Mouse (Mus musculus): Measurements from ENCODE around the gene Golm1. TPM values are rescaled to one million over a fixed set of nuclear protein-coding genes. Genes with fewer than 3 reads are reported as not detected.
"Not testable (repeated sequence)": the region's sequence is repeated elsewhere in the genome, so short reads cannot be mapped to it uniquely, and the experiment has no call there.

Gene Golm1
- 36.3 and 38.0 TPM in 2 replicates for polyA plus RNA-seq (2015; fragmentation: Nextera tagmentation; extraction: Ambion mirVana)

DNA sequence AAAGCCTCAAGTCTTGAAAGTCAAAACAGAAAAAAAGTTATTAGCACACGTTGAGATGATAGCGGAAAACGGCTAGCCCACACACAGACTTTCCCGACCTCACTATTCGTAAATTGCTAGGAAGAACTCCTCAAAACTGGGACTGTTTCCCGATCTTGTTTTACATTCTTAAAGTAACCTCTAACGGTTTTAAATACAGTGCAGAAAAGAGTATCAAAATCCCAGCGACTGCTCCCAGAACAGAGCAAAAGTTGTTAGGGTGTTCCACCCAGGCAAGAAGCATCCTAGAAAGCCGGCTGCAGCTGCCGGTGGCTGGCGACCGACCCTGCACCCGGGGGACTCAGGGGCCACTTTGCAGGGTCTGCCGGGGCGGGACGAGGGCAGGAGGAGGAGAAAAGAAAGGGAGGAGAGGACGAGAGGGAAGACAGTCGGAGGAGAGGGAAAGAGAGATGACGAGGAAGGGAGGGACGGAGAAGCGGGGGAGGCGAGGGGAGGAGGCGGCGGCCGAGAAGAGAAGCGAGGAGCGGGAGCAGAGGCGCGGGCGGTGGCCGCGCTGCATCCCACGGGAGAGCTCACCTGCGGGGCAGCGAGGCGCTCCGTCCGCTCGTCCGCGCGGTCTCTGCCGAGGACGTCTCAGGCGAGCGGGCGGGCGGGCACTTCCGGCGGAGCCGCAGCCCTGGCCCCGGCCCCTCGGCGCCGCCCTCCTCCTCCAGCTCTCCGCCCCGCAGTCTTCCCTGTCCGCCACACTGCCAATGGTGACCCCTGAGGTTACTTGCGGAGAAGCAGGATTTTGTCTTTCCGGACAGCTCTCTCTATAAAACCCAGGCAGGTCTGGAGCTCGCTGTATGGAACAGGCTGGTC is at the start of gene Golm1:
Golm1 (minus strand) TSS at position 661 of the 861 bp plus-strand sequence.
- WGBS, result under 1% methylated on average over 59 of the region's 61 CpGs
- peak within 1 kb of the TSS; percentile 72 for H3K9ac ChIP-seq
- H3K27ac ChIP-seq, result peak within 1 kb of the TSS; percentile 70
- peak within 1 kb of the TSS; percentile 83 for H3K4me3 ChIP-seq
- no peaks in the 10 kb centered on the region for H3K27me3 ChIP-seq
- ATAC-seq (ENCODE audit: borderline replicate concordance, extremely low read depth, low FRiP score, low TSS enrichment), result peak; percentile 90
- H3K9me3 ChIP-seq, result no peaks in the 10 kb centered on the region
- peak within 1 kb of the TSS; percentile 80 for H3K4me2 ChIP-seq
- H3K4me1 ChIP-seq, result peaks cover 8% of the 10 kb centered on the region
- H3K36me3 ChIP-seq, result no peaks in the 10 kb centered on the region

DNA sequence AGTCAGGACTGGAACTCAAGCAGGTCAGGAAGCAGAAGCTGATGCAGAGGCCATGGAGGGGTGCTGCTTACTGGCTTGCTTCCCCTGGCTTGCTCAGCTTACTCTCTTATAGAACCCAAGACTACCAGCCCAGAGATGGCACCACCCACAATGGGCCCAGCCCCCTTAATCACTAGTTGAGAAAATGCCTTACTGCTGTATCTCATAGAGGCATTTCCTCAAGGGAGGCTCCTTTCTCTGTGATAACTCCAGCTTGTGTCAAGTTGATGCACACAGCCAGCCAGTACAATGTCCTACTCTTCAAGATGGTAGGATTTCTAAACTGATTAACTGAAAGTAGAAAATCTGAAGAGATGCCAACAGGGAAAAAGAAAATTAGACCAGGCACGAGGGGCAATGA is 46.5 kb upstream of the Golm1 start:
- not testable (repeated sequence) for H3K9me3 ChIP-seq; H3K4me3 ChIP-seq; H3K27ac ChIP-seq; H3K9ac ChIP-seq; H3K4me1 ChIP-seq; H3K27me3 ChIP-seq; H3K36me3 ChIP-seq; ATAC-seq (ENCODE audit: borderline replicate concordance, extremely low read depth, low FRiP score, low TSS enrichment); H3K4me2 ChIP-seq
- 81% methylated on average over 1 of the region's 1 CpGs for WGBS

DNA sequence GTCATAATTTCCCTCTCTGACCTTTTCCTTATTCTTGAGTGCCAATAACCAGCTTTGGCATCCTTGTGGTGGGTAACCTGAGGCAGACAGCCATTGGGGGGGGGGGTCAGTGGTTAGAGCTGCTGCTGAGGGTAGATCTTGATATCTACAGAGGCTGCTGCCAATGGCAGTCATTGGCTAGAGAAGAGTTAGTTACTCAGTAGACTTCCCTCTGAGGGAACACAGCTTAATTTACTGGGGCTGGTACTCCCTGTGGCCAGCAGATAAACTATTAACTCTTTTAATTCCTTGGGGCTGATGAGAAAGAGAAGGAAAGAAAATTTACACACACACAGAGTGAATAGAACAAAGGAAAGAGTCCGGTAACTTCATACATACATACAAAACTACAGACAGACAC is 43.9 kb upstream of the Golm1 start:
- no peak overlapping the region for H3K4me2 ChIP-seq
- H3K4me1 ChIP-seq, result no peaks in the 10 kb centered on the region; the same call in 1 of the 2 replicates
- WGBS, result 90% methylated on average over 1 of the region's 1 CpGs
- H3K27ac ChIP-seq, result no peak overlapping the region
- no peaks in the 10 kb centered on the region for H3K27me3 ChIP-seq
- no peak for ATAC-seq (ENCODE audit: borderline replicate concordance, extremely low read depth, low FRiP score, low TSS enrichment)
- H3K36me3 ChIP-seq, result no peaks in the 10 kb centered on the region
- no peaks in the 10 kb centered on the region for H3K9me3 ChIP-seq
- no peak overlapping the region for H3K4me3 ChIP-seq
- no peak overlapping the region for H3K9ac ChIP-seq

DNA sequence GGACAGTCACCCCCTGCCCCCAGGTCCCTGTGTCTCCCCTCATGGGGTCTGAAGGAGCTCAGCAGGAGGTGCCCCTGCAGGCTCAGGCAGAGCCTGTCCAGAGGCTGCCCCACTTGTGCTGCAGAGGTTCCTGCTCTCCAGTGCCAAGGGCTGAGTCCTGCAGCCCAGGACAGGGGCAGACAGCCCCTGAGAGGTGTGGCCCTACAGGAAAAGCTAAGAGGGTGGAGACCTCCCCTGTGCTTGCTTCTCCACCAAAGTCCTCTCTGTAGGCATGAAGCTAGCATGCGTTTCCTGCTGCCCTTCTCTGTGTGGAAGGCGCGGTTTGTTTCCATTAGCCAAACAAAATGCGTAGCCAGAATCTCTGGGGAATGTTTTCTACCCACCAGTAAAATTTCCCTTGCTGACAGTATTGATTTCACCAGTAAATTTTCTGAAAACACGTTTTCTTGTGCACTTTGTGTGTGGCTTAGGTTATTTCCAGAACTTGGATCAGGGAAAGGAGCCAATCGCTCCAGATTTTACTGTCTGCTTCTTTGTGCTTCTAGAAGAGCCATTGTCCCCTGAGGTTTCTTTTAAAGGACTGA is 43.3 kb upstream of the Golm1 start:
- H3K27ac ChIP-seq; ATAC-seq (ENCODE audit: borderline replicate concordance, extremely low read depth, low FRiP score, low TSS enrichment); H3K4me1 ChIP-seq; H3K9ac ChIP-seq; H3K9me3 ChIP-seq; H3K4me2 ChIP-seq; H3K36me3 ChIP-seq; H3K4me3 ChIP-seq; H3K27me3 ChIP-seq: not testable (repeated sequence)
- 25% methylated on average over 6 of the region's 6 CpGs for WGBS

DNA sequence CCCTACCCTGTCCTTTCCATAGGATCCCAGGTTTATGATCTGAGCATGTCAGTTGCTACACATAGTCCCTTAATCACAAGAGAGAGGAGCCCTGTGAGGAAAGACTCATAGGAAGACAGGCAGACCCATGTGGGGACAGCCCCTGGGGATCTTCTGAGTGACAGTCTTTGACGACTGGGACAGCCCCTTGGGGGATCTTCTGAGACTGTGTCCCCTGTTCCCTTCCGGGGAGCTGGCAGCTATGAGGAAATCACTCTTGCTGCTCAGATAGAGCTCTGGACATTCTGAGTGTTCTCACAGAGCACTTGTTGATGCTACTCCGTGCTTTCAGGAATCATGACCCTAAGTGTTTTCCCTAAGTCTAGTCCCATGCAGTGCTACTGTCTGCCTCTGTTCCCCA is 38.1 kb upstream of the Golm1 start:
- WGBS, result 38% methylated on average over 3 of the region's 3 CpGs
- no peak overlapping the region for H3K4me3 ChIP-seq
- no peak overlapping the region for H3K27ac ChIP-seq
- no peak overlapping the region for H3K4me2 ChIP-seq
- H3K9ac ChIP-seq, result no peak overlapping the region
- H3K36me3 ChIP-seq, result no peaks in the 10 kb centered on the region
- H3K9me3 ChIP-seq, result no peaks in the 10 kb centered on the region
- H3K4me1 ChIP-seq, result no peaks in the 10 kb centered on the region
- ATAC-seq (ENCODE audit: borderline replicate concordance, extremely low read depth, low FRiP score, low TSS enrichment), result no peak
- H3K27me3 ChIP-seq, result no peaks in the 10 kb centered on the region

DNA sequence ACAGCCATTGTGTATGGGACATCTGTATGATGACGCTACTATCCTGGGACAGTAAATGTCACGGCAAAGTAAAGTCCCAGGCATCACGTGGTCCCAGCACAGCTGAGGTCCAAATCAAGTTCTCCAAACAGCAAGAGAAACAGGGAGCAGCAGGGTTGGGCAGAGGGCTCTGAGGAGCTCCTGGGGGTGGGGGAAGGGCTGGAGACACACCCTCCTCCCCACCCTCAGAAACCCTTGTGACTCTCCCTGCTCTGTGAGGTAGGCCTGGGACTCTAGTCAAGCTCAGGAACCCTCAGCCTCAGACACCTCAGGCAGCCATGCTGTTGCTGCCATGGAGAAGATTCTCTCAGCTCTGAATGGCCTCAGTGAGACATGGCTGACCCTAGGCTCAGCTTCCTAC is 36.4 kb upstream of the Golm1 start, which contains the start of gene Spata31d1b:
Spata31d1b (plus strand) TSS at position 301 of the 400 bp plus-strand sequence.
- not testable (repeated sequence) for H3K4me2 ChIP-seq; H3K9me3 ChIP-seq; H3K27me3 ChIP-seq; H3K4me1 ChIP-seq; H3K36me3 ChIP-seq; H3K27ac ChIP-seq; H3K9ac ChIP-seq; ATAC-seq (ENCODE audit: borderline replicate concordance, extremely low read depth, low FRiP score, low TSS enrichment); H3K4me3 ChIP-seq
- 64% methylated on average over 3 of the region's 3 CpGs for WGBS

DNA sequence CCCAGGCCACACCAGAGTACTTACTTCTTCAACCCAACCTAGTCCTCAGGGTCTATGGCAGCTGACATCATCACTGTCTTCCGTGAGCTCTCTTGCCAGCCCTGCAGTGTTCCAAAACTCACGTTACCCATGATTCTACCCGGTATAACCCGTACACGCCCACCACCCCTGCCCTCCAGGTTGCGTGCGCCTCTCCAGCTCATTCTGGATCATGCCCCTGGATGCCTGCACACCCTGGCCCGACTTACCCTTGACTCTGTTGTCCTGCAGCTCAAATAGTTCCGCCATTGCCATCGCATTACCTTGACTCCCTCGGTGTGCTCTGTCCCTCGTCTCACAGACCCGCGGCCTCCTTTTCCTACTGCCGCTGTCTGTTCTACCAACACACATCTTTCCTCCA is 34.6 kb upstream of the Golm1 start, which contains the start of gene Spata31d1a:
Spata31d1a (minus strand) TSS at position 101 of the 400 bp plus-strand sequence.
- H3K9ac ChIP-seq, result no peak within 1 kb of the TSS
- no peak within 1 kb of the TSS for H3K4me2 ChIP-seq
- no peaks in the 10 kb centered on the region for H3K4me1 ChIP-seq
- WGBS, result 86% methylated on average over 15 of the region's 15 CpGs
- H3K27me3 ChIP-seq, result no peaks in the 10 kb centered on the region
- H3K4me3 ChIP-seq, result no peak within 1 kb of the TSS
- H3K27ac ChIP-seq, result no peak within 1 kb of the TSS
- ATAC-seq (ENCODE audit: borderline replicate concordance, extremely low read depth, low FRiP score, low TSS enrichment), result no peak
- no peaks in the 10 kb centered on the region for H3K36me3 ChIP-seq
- no peaks in the 10 kb centered on the region for H3K9me3 ChIP-seq

DNA sequence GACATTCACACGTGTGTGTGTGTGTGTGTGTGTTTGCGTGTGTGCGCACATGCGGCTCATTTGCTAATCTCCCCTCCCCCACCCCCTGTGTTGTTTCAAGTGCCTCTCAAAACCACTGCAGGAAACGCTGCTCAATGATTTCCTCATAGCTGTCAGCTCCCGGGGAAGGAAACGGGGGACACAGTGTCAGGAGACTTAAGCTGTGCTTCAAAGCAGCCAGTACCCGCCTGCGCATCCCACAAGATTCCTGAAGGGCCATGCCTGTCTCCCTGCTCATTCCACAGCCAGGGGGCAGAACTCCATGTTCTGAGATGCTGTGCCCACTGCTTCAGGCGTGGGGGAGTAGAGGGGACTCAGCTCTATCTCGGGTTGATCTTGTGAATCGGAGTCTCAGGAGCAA is 29.0 kb upstream of the Golm1 start:
- no peak overlapping the region for H3K27ac ChIP-seq

DNA sequence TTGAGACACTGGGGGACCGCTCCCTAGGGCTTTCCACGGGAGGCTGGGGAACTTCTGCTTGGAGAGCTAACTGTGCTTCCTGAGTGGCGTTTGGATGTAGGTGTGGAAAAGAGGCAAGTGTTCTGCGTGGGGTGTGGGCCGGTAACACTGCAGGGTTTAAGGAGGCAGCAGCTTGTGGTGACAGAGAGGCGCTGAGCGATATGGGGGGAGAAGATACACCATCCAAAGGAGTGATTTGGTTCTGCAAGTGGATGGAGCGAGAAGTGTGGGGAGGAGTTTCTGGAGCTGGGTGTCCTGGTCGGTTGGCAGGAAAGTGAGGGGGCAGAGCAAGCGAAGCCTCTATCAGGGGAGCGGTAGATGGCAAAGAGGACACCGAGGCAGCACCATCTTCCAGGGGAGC is 27.9 kb upstream of the Golm1 start:
- no peak overlapping the region for H3K4me2 ChIP-seq
- ATAC-seq (ENCODE audit: borderline replicate concordance, extremely low read depth, low FRiP score, low TSS enrichment), result no peak
- 78% methylated on average over 12 of the region's 12 CpGs for WGBS

More for the DNA sequence above, 29.0 kb upstream of the Golm1 start:
- Histone ChIP-seq H3K9ac (no peak overlapping the region), H3K27me3 (no peaks in the 10 kb centered on the region), H3K36me3 (no peaks in the 10 kb centered on the region), H3K9me3 (no peaks in the 10 kb centered on the region), H3K4me3 (no peak overlapping the region), H3K4me2 (peak overlapping the region; percentile 10; the same call in 1 of the 2 replicates), H3K4me1 (peaks cover 8% of the 10 kb centered on the region; the same call in 1 of the 2 replicates)
- no peak for ATAC-seq (ENCODE audit: borderline replicate concordance, extremely low read depth, low FRiP score, low TSS enrichment)
- 28% methylated on average over 12 of the region's 12 CpGs for WGBS

DNA sequence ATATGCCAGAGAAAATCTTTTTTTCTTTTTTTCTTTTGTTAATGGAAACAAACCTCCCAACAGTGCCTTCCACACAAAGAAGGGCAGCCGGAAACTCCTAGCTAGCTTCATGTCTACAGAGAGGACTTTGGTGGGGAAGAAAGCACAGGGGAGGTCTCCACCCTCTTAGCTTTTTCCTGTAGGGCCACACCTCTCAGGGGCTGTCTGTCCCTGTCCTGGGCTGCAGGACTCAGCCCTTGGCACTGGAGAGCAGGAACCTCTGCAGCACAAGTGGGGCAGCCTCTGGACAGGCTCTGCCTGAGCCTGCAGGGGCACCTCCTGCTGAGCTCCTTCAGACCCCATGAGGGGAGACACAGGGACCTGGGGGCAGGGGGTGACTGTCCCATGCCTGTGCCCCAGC is 24.5 kb upstream of the Golm1 start:
- H3K4me2 ChIP-seq; H3K27me3 ChIP-seq; H3K9me3 ChIP-seq; H3K27ac ChIP-seq; ATAC-seq (ENCODE audit: borderline replicate concordance, extremely low read depth, low FRiP score, low TSS enrichment); H3K4me3 ChIP-seq; H3K36me3 ChIP-seq; H3K9ac ChIP-seq; H3K4me1 ChIP-seq: not testable (repeated sequence)
- 40% methylated on average over 1 of the region's 1 CpGs for WGBS

More for the DNA sequence above, 27.9 kb upstream of the Golm1 start:
- no peak overlapping the region for H3K27ac ChIP-seq
- H3K9ac ChIP-seq, result no peak overlapping the region
- H3K36me3 ChIP-seq, result no peaks in the 10 kb centered on the region
- H3K27me3 ChIP-seq, result no peaks in the 10 kb centered on the region
- no peak overlapping the region for H3K4me3 ChIP-seq
- H3K9me3 ChIP-seq, result no peaks in the 10 kb centered on the region
- peaks cover 8% of the 10 kb centered on the region; the same call in 1 of the 2 replicates for H3K4me1 ChIP-seq

DNA sequence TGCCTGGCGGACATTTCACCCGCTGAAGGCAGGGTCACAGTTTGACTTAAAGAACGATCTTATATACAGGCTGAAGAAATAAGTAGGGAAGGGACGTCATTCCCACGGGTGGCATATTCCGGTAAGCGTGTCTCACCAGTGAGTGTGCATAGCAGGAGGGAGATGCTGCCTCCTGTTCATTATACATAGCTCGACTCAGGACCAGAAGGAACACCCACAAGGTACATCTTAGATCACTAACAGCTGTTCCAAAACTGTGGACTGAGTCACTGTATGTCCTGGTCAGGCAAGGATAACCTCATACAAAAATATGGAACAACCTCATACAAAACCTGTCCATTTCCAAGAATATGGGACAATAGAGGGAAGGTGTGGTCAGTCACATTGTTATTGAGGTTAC is 23.5 kb upstream of the Golm1 start:
- Histone ChIP-seq H3K9me3 (no peaks in the 10 kb centered on the region), H3K36me3 (no peaks in the 10 kb centered on the region), H3K4me2 (no peak overlapping the region), H3K4me3 (no peak overlapping the region), H3K27me3 (no peaks in the 10 kb centered on the region), H3K9ac (no peak overlapping the region), H3K27ac (no peak overlapping the region), H3K4me1 (peaks cover under 1% of the 10 kb centered on the region; the same call in 1 of the 2 replicates)
- WGBS, result 91% methylated on average over 8 of the region's 8 CpGs
- ATAC-seq (ENCODE audit: borderline replicate concordance, extremely low read depth, low FRiP score, low TSS enrichment), result no peak

DNA sequence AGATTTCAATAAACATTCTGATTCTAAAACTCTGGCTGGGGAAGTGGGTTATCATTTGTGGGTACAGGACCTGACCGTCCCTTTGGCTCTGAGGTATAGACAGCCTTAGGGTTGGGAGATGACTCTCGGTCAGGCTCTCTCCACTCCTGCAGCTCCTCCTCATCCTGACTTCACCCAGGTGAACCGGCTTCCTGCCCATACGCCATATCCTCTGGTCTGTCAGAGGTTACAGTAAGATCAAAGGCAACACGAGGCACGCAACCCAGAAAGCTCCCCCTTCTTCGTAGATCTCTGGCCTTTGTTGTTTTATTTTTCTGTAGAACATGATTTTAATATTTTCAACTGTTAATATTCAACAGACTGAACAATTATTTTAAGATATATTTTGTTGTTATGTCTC is 20.2 kb upstream of the Golm1 start:
- no peaks in the 10 kb centered on the region for H3K9me3 ChIP-seq
- no peaks in the 10 kb centered on the region for H3K36me3 ChIP-seq
- no peak overlapping the region for H3K9ac ChIP-seq
- no peak overlapping the region for H3K27ac ChIP-seq
- H3K4me1 ChIP-seq, result no peaks in the 10 kb centered on the region
- no peaks in the 10 kb centered on the region for H3K27me3 ChIP-seq
- no peak overlapping the region for H3K4me2 ChIP-seq
- H3K4me3 ChIP-seq, result no peak overlapping the region
- ATAC-seq (ENCODE audit: borderline replicate concordance, extremely low read depth, low FRiP score, low TSS enrichment), result no peak
- WGBS, result 65% methylated on average over 7 of the region's 7 CpGs

Data from lung, embryonic 15.5 days (tissue).